Mouse (Mus musculus): ENCODE measurements around the gene Nelfe. TPM values are rescaled to one million over a fixed set of nuclear protein-coding genes. Genes with fewer than 3 reads are reported as not detected.
"Not testable (repeated sequence)": the region's sequence is repeated elsewhere in the genome, so short reads cannot be mapped to it uniquely, and the experiment has no call there.

Gene Nelfe
- total RNA-seq, 2 experiments from 2014 or later = 9.7 to 13.4 TPM

DNA sequence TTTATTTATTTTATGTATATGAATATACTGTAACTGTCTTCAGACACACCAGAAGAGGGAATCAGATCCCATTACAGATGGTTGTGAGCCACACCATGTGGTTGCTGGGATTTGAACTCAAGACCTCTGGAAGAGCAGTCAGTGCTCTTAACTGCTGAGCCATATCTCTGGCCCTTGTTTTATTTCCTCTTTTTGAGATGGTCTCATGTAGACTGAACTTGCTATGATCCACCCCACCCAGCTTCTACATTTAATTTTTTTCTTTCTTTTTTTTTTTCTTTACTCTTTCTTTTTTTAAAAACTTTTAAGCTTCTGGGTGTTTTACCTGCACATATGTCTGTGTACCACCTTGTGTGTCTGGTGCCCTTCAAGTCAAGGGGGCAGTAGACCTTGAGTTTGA is 50.6 kb downstream of the Nelfe start:
- DNase-seq; intact Hi-C loops (cut with DNase I; ENCODE audit: low total_unique reads): not testable (repeated sequence)

- intact Hi-C loops (cut with DNase I; ENCODE audit: low total_unique reads); DNase-seq: not testable (repeated sequence)
These were observed 51.8 kb downstream of the Nelfe start for GRCm38 (mm10) chr17:34901948-34902347.

- intact Hi-C loops (cut with DNase I; ENCODE audit: low total_unique reads) = no loop called here
These were observed 52.7 kb downstream of the Nelfe start for GRCm38 (mm10) chr17:34902895-34903294.

More at GRCm38 (mm10) chr17:34902895-34903294, 52.7 kb downstream of the Nelfe start:
- DNase-seq = no peak

Small RNAs within 50 kb of the gene (microRNA-seq; reads per million reads assigned to microRNA genes)
- gene Mir6970 (0 reads per million in 2 experiments), gene Mir6971 (0.50 to 0.96 reads per million in 2 experiments), gene Mir6972 (0 reads per million in 2 experiments)

Other genes starting within 250 kb of the Nelfe start
- 10 to 100 TPM; 17.1 to 18.6 TPM for gene Rnf5, start 246.7 kb upstream of the Nelfe start, total RNA-seq (2021)
- 10 to 100 TPM; 38.8 to 39.1 TPM for gene Agpat1, start 246.1 kb upstream of the Nelfe start, total RNA-seq (2021)
- 10 to 100 TPM in 1 of 2 experiments, 1 to 10 TPM in 1; 5.4 to 11.1 TPM for gene Egfl8, start 234.4 kb upstream of the Nelfe start, total RNA-seq (2021)
- gene Ppt2, start 221.9 kb upstream of the Nelfe start, total RNA-seq (2021) = 10 to 100 TPM; 35.7 to 38.9 TPM
- gene Prrt1, start 220.9 kb upstream of the Nelfe start, total RNA-seq (2021) = under 1 TPM; 0.27 to 0.47 TPM
- gene Fkbpl, start 205.6 kb upstream of the Nelfe start, total RNA-seq (2021) = 1 to 10 TPM; 4.6 to 6.4 TPM
- gene Atf6b, start 203.2 kb upstream of the Nelfe start, total RNA-seq (2021) = 10 to 100 TPM in 1 of 2 experiments, 1 to 10 TPM in 1; 8.9 to 11.0 TPM
- 10 to 100 TPM; 69.8 to 85.6 TPM for gene Tnxb, start 179.9 kb upstream of the Nelfe start, total RNA-seq (2021)
- gene C4b, start 106.5 kb upstream of the Nelfe start, total RNA-seq (2021) = 1 to 10 TPM in 1 of 2 experiments, under 1 TPM in 1; 0.93 to 1.8 TPM
- gene Cyp21a1, start 45.8 kb upstream of the Nelfe start, total RNA-seq (2021) = under 1 TPM in 1 of 2 experiments, not detected in 1; 0.21 TPM
- gene Stk19, start 13.4 kb upstream of the Nelfe start, total RNA-seq (2021) = 1 to 10 TPM; 6.8 to 7.2 TPM
- gene Dxo, start 13.4 kb upstream of the Nelfe start, total RNA-seq (2021) = 10 to 100 TPM in 1 of 2 experiments, 1 to 10 TPM in 1; 9.3 to 13.0 TPM
- 10 to 100 TPM; 17.4 to 17.8 TPM for gene Skiv2l, start 181 bp upstream of the Nelfe start, total RNA-seq (2021)
- 1 to 10 TPM in 1 of 2 experiments, under 1 TPM in 1; 0.75 to 1.9 TPM for gene Cfb, start 12.1 kb downstream of the Nelfe start, total RNA-seq (2021)
- gene Zbtb12, start 29.1 kb downstream of the Nelfe start, total RNA-seq (2021) = 1 to 10 TPM; 3.4 to 5.1 TPM
- gene Gm20547, start 31.7 kb downstream of the Nelfe start, total RNA-seq (2021) = not detected
- gene C2, start 47.9 kb downstream of the Nelfe start, total RNA-seq (2021) = 1 to 10 TPM; 1.8 to 3.1 TPM
- gene Ehmt2, start 48.1 kb downstream of the Nelfe start, total RNA-seq (2021) = 10 to 100 TPM; 29.4 to 32.2 TPM
- under 1 TPM in 1 of 2 experiments, not detected in 1; 0.09 TPM for gene Slc44a4, start 64.1 kb downstream of the Nelfe start, total RNA-seq (2021)
- 1 to 10 TPM; 8.0 to 8.3 TPM for gene Neu1, start 80.9 kb downstream of the Nelfe start, total RNA-seq (2021)
- 1 to 10 TPM; 2.6 to 5.9 TPM for gene Hspa1b, start 108.8 kb downstream of the Nelfe start, total RNA-seq (2021)
- gene Gm20481, start 119.5 kb downstream of the Nelfe start, total RNA-seq (2021) = not detected
- gene Hspa1a, start 121.8 kb downstream of the Nelfe start, total RNA-seq (2021) = 1 to 10 TPM; 3.8 to 6.8 TPM
- gene Hspa1l, start 122.3 kb downstream of the Nelfe start, total RNA-seq (2021) = 10 to 100 TPM; 11.6 to 14.8 TPM
- gene Lsm2, start 131.5 kb downstream of the Nelfe start, total RNA-seq (2021) = 10 to 100 TPM; 19.5 to 20.1 TPM
- gene Vars, start 150.6 kb downstream of the Nelfe start, total RNA-seq (2021) = 10 to 100 TPM; 26.8 to 29.2 TPM
- 1 to 10 TPM; 3.7 to 3.9 TPM for gene Vwa7, start 166.2 kb downstream of the Nelfe start, total RNA-seq (2021)
- 1 to 10 TPM in 1 of 2 experiments, under 1 TPM in 1; 0.38 to 1.5 TPM for gene Sapcd1, start 177.6 kb downstream of the Nelfe start, total RNA-seq (2021)
- under 1 TPM; 0.84 to 0.94 TPM for gene Msh5, start 196.4 kb downstream of the Nelfe start, total RNA-seq (2021)
- gene Clic1, start 199.6 kb downstream of the Nelfe start, total RNA-seq (2021) = 10 to 100 TPM; 28.3 to 32.5 TPM
- gene Ddah2, start 208.6 kb downstream of the Nelfe start, total RNA-seq (2021) = 10 to 100 TPM; 23.4 to 32.2 TPM
- not detected for gene Ly6g6c, start 215.0 kb downstream of the Nelfe start, total RNA-seq (2021)
- not detected for gene Mpig6b, start 215.8 kb downstream of the Nelfe start, total RNA-seq (2021)
- not detected for gene Ly6g6e, start 226.5 kb downstream of the Nelfe start, total RNA-seq (2021)
- gene Ly6g6d, start 227.7 kb downstream of the Nelfe start, total RNA-seq (2021) = under 1 TPM; 0.64 TPM
- not detected for gene Ly6g6f, start 235.2 kb downstream of the Nelfe start, total RNA-seq (2021)
- 10 to 100 TPM; 52.8 to 58.5 TPM for gene Abhd16a, start 238.9 kb downstream of the Nelfe start, total RNA-seq (2021)

Measured in gastrocnemius, postnatal 14 days (tissue).